ENCODE assay signal across 8 mouse cellular contexts in genomic region chr15:85336301-85336991, GRCm38 (mm10). TPM values are rescaled to one million over a fixed set of nuclear protein-coding genes. Genes with fewer than 3 reads are reported as not detected.
DNase-seq lines count a peak whose midpoint lies in the region; ATAC-seq and TF ChIP-seq lines count a peak whose summit lies in the region.

No protein-coding gene starts in this region.

- H3K4me1 ChIP-seq in embryonic facial prominence, embryonic 13.5 days = peaks cover 23% of the 10 kb centered on the region
- peaks cover 2% of the 10 kb centered on the region; the same call in 1 of the 2 replicates for H3K4me1 ChIP-seq in heart, adult 2 months (ENCODE audit: control insufficient read depth, insufficient read depth, low read length)
- H3K4me1 ChIP-seq in kidney, adult 2 months (ENCODE audit: control insufficient read depth, insufficient read depth, low read length) = peaks cover 10% of the 10 kb centered on the region
- H3K4me1 ChIP-seq in limb, embryonic 12.5 days (replicated peaks) = peaks cover 12% of the 10 kb centered on the region
- H3K4me1 ChIP-seq in midbrain, embryonic 14.5 days (ENCODE audit: control insufficient read depth, insufficient read depth, low read length) = peaks cover 29% of the 10 kb centered on the region

- peak overlapping the region; percentile 81 for H3K4me2 ChIP-seq in embryonic facial prominence, embryonic 13.5 days
- H3K4me2 ChIP-seq in limb, embryonic 12.5 days = peak overlapping the region; percentile 83
- peak overlapping the region; percentile 80 for H3K4me2 ChIP-seq in midbrain, embryonic 14.5 days (ENCODE audit: low read length)

- peaks cover 1% of the 10 kb centered on the region; the same call in 1 of the 2 replicates for H3K79me2 ChIP-seq in heart, adult 2 months (replicated peaks; ENCODE audit: control insufficient read depth, insufficient read depth, low read length)

- TF ChIP-seq CTCF in heart, adult 2 months (IDR thresholded peaks at IDR 0.05) = no peak
- TF ChIP-seq CTCF in kidney, adult 2 months (conservative IDR thresholded peaks at IDR 0.05; ENCODE audit: insufficient read depth, insufficient read length, low read depth, low read length) = no peak

- no peak for TF ChIP-seq EP300 in heart, adult 2 months (IDR thresholded peaks at IDR 0.05; ENCODE audit: insufficient read depth, low read depth, low read length)

- intact Hi-C loops in heart, adult 2 months (cut with DNase I) = no loop called here

- peak overlapping the region; percentile 95 for H3K4me3 ChIP-seq in embryonic facial prominence, embryonic 13.5 days
- peak overlapping the region; percentile 93 for H3K4me3 ChIP-seq in heart, adult 2 months
- H3K4me3 ChIP-seq in kidney, adult 2 months (ENCODE audit: insufficient read depth, low read depth, low read length) = peak overlapping the region; percentile 97
- H3K4me3 ChIP-seq in limb, embryonic 12.5 days (replicated peaks) = peak overlapping the region; percentile 97
- peak overlapping the region; percentile 94 for H3K4me3 ChIP-seq in midbrain, embryonic 14.5 days (replicated peaks; ENCODE audit: low read depth, low read length)

- H3K9me3 ChIP-seq in embryonic facial prominence, embryonic 13.5 days = no peaks in the 10 kb centered on the region
- no peaks in the 10 kb centered on the region for H3K9me3 ChIP-seq in limb, embryonic 12.5 days
- H3K9me3 ChIP-seq in midbrain, embryonic 14.5 days (ENCODE audit: control insufficient read depth, low read length) = no peaks in the 10 kb centered on the region

- H3K27me3 ChIP-seq in embryonic facial prominence, embryonic 13.5 days = no peaks in the 10 kb centered on the region
- no peaks in the 10 kb centered on the region for H3K27me3 ChIP-seq in heart, adult 2 months (ENCODE audit: control insufficient read depth, insufficient read depth, low read length)
- no peaks in the 10 kb centered on the region for H3K27me3 ChIP-seq in kidney, adult 2 months (replicated peaks; ENCODE audit: control insufficient read depth, insufficient read depth, low read length)
- no peaks in the 10 kb centered on the region for H3K27me3 ChIP-seq in limb, embryonic 12.5 days
- no peaks in the 10 kb centered on the region for H3K27me3 ChIP-seq in midbrain, embryonic 14.5 days (ENCODE audit: control insufficient read depth, insufficient read depth, low read length)

- no peaks in the 10 kb centered on the region for H3K36me3 ChIP-seq in embryonic facial prominence, embryonic 13.5 days
- H3K36me3 ChIP-seq in heart, adult 2 months (ENCODE audit: control insufficient read depth, insufficient read depth, low read length) = no peaks in the 10 kb centered on the region
- no peaks in the 10 kb centered on the region; the same call in 1 of the 2 replicates for H3K36me3 ChIP-seq in kidney, adult 2 months (ENCODE audit: control insufficient read depth, insufficient read depth, low read length)
- H3K36me3 ChIP-seq in limb, embryonic 12.5 days = no peaks in the 10 kb centered on the region
- no peaks in the 10 kb centered on the region for H3K36me3 ChIP-seq in midbrain, embryonic 14.5 days (ENCODE audit: control insufficient read depth, insufficient read depth, low read length)

- ATAC-seq in embryonic facial prominence, embryonic 13.5 days (ENCODE audit: insufficient number of reproducible peaks, insufficient read depth, low FRiP score, low TSS enrichment, low read depth) = peak; percentile 92
- ATAC-seq in limb, embryonic 12.5 days (ENCODE audit: insufficient number of reproducible peaks, insufficient read depth, low FRiP score, low TSS enrichment, low read depth) = peak; percentile 94
- ATAC-seq in midbrain, embryonic 14.5 days (ENCODE audit: low FRiP score, low TSS enrichment) = peak; percentile 91

- peak; percentile 85 for DNase-seq in 3T3-L1 (ENCODE audit: low read depth, low spot score)
- peak; percentile 73 to 82 for DNase-seq in adrenal gland, postnatal 36 days
- DNase-seq in heart, adult 2 months = peak; percentile 80 to 81
- peak; percentile 69 for DNase-seq in kidney, adult 2 months
- no peak for DNase-seq in midbrain, embryonic 14.5 days
- peak; percentile 36 for DNase-seq in spleen, adult 12 weeks (ENCODE audit: low spot score)

- TF ChIP-seq POLR2A in heart, adult 2 months (IDR thresholded peaks at IDR 0.05; ENCODE audit: insufficient read depth, low read depth, low read length) = peak; percentile 66; the same call in 1 of the 2 replicates
- peak; percentile 12 for TF ChIP-seq POLR2A in kidney, adult 2 months (IDR thresholded peaks at IDR 0.05; ENCODE audit: low read depth, low read length)

- H3K27ac ChIP-seq in embryonic facial prominence, embryonic 13.5 days = peak overlapping the region; percentile 97
- H3K27ac ChIP-seq in heart, adult 2 months = peak overlapping the region; percentile 94
- peak overlapping the region; percentile 95 for H3K27ac ChIP-seq in kidney, adult 2 months (ENCODE audit: insufficient read depth, low read depth, low read length)
- peak overlapping the region; percentile 97 for H3K27ac ChIP-seq in limb, embryonic 12.5 days
- peak overlapping the region; percentile 98 for H3K27ac ChIP-seq in midbrain, embryonic 14.5 days (replicated peaks; ENCODE audit: low read depth, low read length)

- WGBS in embryonic facial prominence, embryonic 13.5 days = under 1% methylated on average over 54 of the region's 54 CpGs
- WGBS in heart, adult 2 months = 1% methylated on average over 54 of the region's 54 CpGs
- WGBS in kidney, adult 2 months = under 1% methylated on average over 54 of the region's 54 CpGs
- WGBS in limb, embryonic 12.5 days = under 1% methylated on average over 54 of the region's 54 CpGs
- WGBS in midbrain, embryonic 14.5 days = under 1% methylated on average over 54 of the region's 54 CpGs

- peak overlapping the region; percentile 94 for H3K9ac ChIP-seq in embryonic facial prominence, embryonic 13.5 days
- H3K9ac ChIP-seq in heart, adult 2 months (ENCODE audit: low read depth, low read length) = peak overlapping the region; percentile 81
- peak overlapping the region; percentile 93 for H3K9ac ChIP-seq in limb, embryonic 12.5 days (replicated peaks)
- peak overlapping the region; percentile 97 for H3K9ac ChIP-seq in midbrain, embryonic 14.5 days (replicated peaks; ENCODE audit: low read length)

RNA-seq across cellular contexts. Expression of gene Atxn10, which starts 0.4 kb away (rescaled TPM):
- 100 to 1,000 TPM; 120 to 137 TPM for total RNA-seq in adrenal gland, postnatal 36 days (2021)
- 336 and 343 TPM in 2 replicates for polyA plus RNA-seq in embryonic facial prominence, embryonic 13.5 days (2015; fragmentation: Nextera tagmentation; extraction: Ambion mirVana)
- 10 to 100 TPM; 71.7 to 82.6 TPM for total RNA-seq in heart, adult 2 months (2021)
- 52.9 and 73.7 TPM in 2 replicates for polyA plus RNA-seq in heart, adult 2 months (2012; rRNA removed)
- 68.2 and 74.4 TPM in 2 replicates for polyA plus RNA-seq in kidney, adult 2 months (2012; rRNA removed)
- polyA plus RNA-seq in limb, embryonic 12.5 days (2016; fragmentation: Nextera tagmentation; extraction: Ambion mirVana) = 320 and 323 TPM in 2 replicates
- 528 and 574 TPM in 2 replicates for polyA plus RNA-seq in midbrain, embryonic 14.5 days (2014; fragmentation: Nextera tagmentation; extraction: Ambion mirVana)
